Mouse (Mus musculus) C2C12 (cell line): Measurements from ENCODE around the gene Mum1.

Experiments used
- CEBPB ChIP-seq: IDR thresholded peaks from one replicate; pipeline ENCODE4 v1.6.1; 2011; ENCODE audit warnings: low read depth, mild to moderate bottlenecking, control low read depth, moderate library complexity
- CTCF ChIP-seq: IDR thresholded peaks from one replicate; pipeline ENCODE4 v1.5.1; 2011; ENCODE audit not compliant: control insufficient read depth, insufficient read depth, insufficient read length
- MAX ChIP-seq: IDR thresholded peaks from one replicate; pipeline ENCODE4 v1.6.1; 2011; ENCODE audit warnings: mild to moderate bottlenecking, control low read depth
- MYOD1 ChIP-seq: IDR thresholded peaks from one replicate; pipeline ENCODE4 v1.6.1; 2011; ENCODE audit warnings: low read depth; ENCODE audit not compliant: control insufficient read depth, insufficient read length
- MYOG ChIP-seq: IDR thresholded peaks from one replicate; pipeline ENCODE4 v1.6.1; 2011; ENCODE audit not compliant: control insufficient read depth, insufficient read length; ENCODE audit errors: extremely low read depth
- USF1 ChIP-seq: IDR thresholded peaks from one replicate; pipeline ENCODE4 v1.6.1; 2011; ENCODE audit warnings: low read depth, mild to moderate bottlenecking, control low read depth, moderate library complexity

DNA sequence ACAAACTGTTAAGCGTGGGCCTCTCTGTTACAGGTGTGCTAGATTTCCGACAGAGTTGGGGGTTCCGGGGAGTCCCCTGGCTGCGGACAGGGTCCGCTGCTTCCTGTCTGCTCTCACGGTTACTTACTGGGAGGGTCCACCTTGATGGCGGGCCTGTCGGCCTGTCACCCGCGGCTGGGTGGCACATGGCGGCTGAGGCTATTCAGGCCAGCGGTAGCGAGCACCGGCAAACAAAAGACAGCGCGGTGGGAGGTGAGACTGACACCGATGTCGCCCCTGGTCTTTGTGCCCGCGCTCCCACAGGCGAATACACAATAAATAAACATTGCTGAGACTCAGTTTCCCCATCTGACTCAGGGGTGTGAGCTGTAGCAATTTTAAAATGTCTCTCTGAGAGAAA, 36.2 kb upstream of the Mum1 start:
- TF ChIP-seq CTCF (no peak), MYOG (no peak), CEBPB (no peak), MYOD1 (no peak), USF1 (no peak), MAX (no peak)
